Mouse (Mus musculus) embryonic fibroblast, embryonic 13.5 days (primary cell): ENCODE measurements around the gene Tulp4. TPM values are rescaled to one million over a fixed set of nuclear protein-coding genes. Genes with fewer than 3 reads are reported as not detected.
A peak's percentile ranks its signal among the peaks of the same experiment; 100 is the strongest.

ENCODE experiments used
- H3K27ac ChIP-seq: 2 replicates; pipeline ENCODE4 v1.5.1; 2012; ENCODE audit warnings: low read length, control low read depth, inconsistent platforms; ENCODE audit not compliant: insufficient read depth
- H3K4me1 ChIP-seq: 2 replicates; pipeline ENCODE4 v1.6.1; 2011; ENCODE audit warnings: low read length; ENCODE audit not compliant: control insufficient read depth, insufficient read depth
- H3K4me3 ChIP-seq: 2 replicates; pipeline ENCODE4 v1.5.1; 2011; ENCODE audit warnings: mild to moderate bottlenecking, control low read depth, low read length; ENCODE audit not compliant: insufficient read depth
- CTCF ChIP-seq: IDR thresholded peaks from 2 replicates; pipeline ENCODE4 v1.5.1; 2011; ENCODE audit warnings: mild to moderate bottlenecking, control low read depth, low read length, moderate library complexity, borderline replicate concordance; ENCODE audit not compliant: insufficient read depth
- POLR2A ChIP-seq: IDR thresholded peaks from 2 replicates; pipeline ENCODE4 v1.6.1; 2011; ENCODE audit warnings: low read depth, mild to moderate bottlenecking, control low read depth, low read length, moderate library complexity
- polyA plus RNA-seq: library from polyadenylated mRNA; stranded (reverse); fragments of >200 nt; gene quantifications from 2 replicates; pipeline ENCODE4 v1.2.4, GENCODE M21; 2011; ENCODE audit warnings: low read depth; ENCODE audit not compliant: missing spikeins, insufficient read length

Gene Tulp4
- polyA plus RNA-seq, 1 experiment: 164 TPM

- Histone ChIP-seq H3K27ac (peak overlapping the region; percentile 14; the same call in 1 of the 2 replicates), H3K4me3 (no peak overlapping the region), H3K4me1 (peaks cover 16% of the 10 kb centered on the region)
- no peak for TF ChIP-seq CTCF
- TF ChIP-seq POLR2A: no peak
Measured at GRCm38 (mm10) chr17:6118861-6119260, 12.6 kb downstream of the Tulp4 start.

GRCm38 (mm10) chr17:6123776-6124175 is 17.5 kb downstream of the Tulp4 start:
- H3K27ac ChIP-seq: no peak overlapping the region
- TF ChIP-seq CTCF (no peak), POLR2A (no peak)
- peaks cover 6% of the 10 kb centered on the region; the same call in 1 of the 2 replicates for H3K4me1 ChIP-seq
- no peak overlapping the region for H3K4me3 ChIP-seq

- Histone ChIP-seq H3K4me3 (no peak overlapping the region), H3K4me1 (peaks cover 7% of the 10 kb centered on the region; the same call in 1 of the 2 replicates), H3K27ac (no peak overlapping the region)
- TF ChIP-seq CTCF: no peak
- no peak for TF ChIP-seq POLR2A
Measured at GRCm38 (mm10) chr17:6125441-6125840, 19.2 kb downstream of the Tulp4 start.

- TF ChIP-seq CTCF (no peak), POLR2A (no peak)
- peak overlapping the region; percentile 99 for H3K27ac ChIP-seq
- peaks cover 7% of the 10 kb centered on the region; the same call in 1 of the 2 replicates for H3K4me1 ChIP-seq
- no peak overlapping the region for H3K4me3 ChIP-seq
Measured at GRCm38 (mm10) chr17:6128039-6128438, 21.8 kb downstream of the Tulp4 start.

- H3K27ac ChIP-seq: peak overlapping the region; percentile 96
- TF ChIP-seq POLR2A: no peak
- TF ChIP-seq CTCF: no peak
- H3K4me3 ChIP-seq: no peak overlapping the region
- H3K4me1 ChIP-seq: peaks cover 7% of the 10 kb centered on the region; the same call in 1 of the 2 replicates
Measured at GRCm38 (mm10) chr17:6129361-6129760, 23.1 kb downstream of the Tulp4 start.

GRCm38 (mm10) chr17:6131083-6131482 is 24.8 kb downstream of the Tulp4 start:
- no peak overlapping the region for H3K4me3 ChIP-seq
- no peak for TF ChIP-seq POLR2A
- H3K27ac ChIP-seq: peak overlapping the region; percentile 85
- H3K4me1 ChIP-seq: peaks cover 7% of the 10 kb centered on the region; the same call in 1 of the 2 replicates

GRCm38 (mm10) chr17:6140875-6141274 is 34.6 kb downstream of the Tulp4 start:
- Histone ChIP-seq H3K27ac (peak overlapping the region; percentile 98), H3K4me3 (no peak overlapping the region), H3K4me1 (peaks cover 11% of the 10 kb centered on the region)
- no peak for TF ChIP-seq CTCF
- no peak for TF ChIP-seq POLR2A

- no peak for TF ChIP-seq POLR2A
- no peak for TF ChIP-seq CTCF
- H3K4me3 ChIP-seq: no peak overlapping the region
- peaks cover 11% of the 10 kb centered on the region for H3K4me1 ChIP-seq
- H3K27ac ChIP-seq: peak overlapping the region; percentile 99
Measured at GRCm38 (mm10) chr17:6141344-6141743, 35.1 kb downstream of the Tulp4 start.

- peaks cover 9% of the 10 kb centered on the region for H3K4me1 ChIP-seq
- TF ChIP-seq POLR2A (no peak), CTCF (no peak)
- no peak overlapping the region for H3K4me3 ChIP-seq
- H3K27ac ChIP-seq: no peak overlapping the region
Measured at GRCm38 (mm10) chr17:6145244-6145643, 39.0 kb downstream of the Tulp4 start.

GRCm38 (mm10) chr17:6152941-6153340 is 46.7 kb downstream of the Tulp4 start:
- Histone ChIP-seq H3K4me3 (no peak overlapping the region), H3K27ac (no peak overlapping the region), H3K4me1 (no peaks in the 10 kb centered on the region; the same call in 1 of the 2 replicates)
- TF ChIP-seq POLR2A: no peak
- no peak for TF ChIP-seq CTCF

- no peaks in the 10 kb centered on the region; the same call in 1 of the 2 replicates for H3K4me1 ChIP-seq
- H3K27ac ChIP-seq: no peak overlapping the region
- TF ChIP-seq CTCF (no peak), POLR2A (no peak)
- no peak overlapping the region for H3K4me3 ChIP-seq
Measured at GRCm38 (mm10) chr17:6153581-6153980, 47.3 kb downstream of the Tulp4 start.
